ENCODE assay signal across 1 mouse cellular context in the genomic region with DNA sequence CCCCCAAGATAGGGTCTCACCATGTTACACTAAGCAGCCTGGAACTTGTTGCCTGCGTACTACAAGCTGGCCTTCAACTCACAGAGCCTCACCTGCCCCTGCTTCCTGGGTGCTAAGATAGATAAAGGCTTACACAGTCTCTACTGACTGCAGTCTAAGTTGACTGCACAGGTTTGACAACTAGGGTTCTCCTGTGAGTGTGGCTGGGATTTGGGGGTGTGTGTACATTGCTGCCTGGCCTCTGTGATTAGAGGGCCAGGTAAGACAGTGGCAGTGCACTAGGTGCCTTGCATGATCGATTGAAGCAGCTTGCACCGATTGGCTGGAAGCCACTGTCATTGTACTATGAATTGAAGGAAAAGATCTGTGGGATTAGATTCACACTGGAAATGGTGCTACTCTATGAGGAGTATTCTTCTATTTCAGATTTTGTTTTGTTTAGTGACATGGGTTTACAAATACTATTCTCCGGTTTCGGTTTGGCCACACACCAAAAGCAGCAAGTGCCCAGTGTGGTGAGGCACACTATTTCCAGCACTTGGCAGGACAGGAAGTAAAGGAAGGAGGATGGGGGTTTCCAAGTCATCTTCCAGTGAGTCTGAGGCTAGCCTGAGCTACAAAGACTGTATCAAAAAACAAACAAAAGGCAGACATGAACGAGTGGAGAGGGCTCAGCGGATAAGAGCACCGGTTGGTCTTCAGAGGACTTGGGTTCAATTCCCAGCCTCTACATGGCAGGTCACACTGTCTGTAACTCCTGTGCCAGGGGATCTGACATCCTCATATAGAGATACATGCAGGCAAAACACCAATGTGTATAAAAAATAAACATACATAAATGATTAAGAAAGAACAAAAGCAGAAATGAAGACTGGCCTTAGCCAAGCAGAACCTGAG.
TF ChIP-seq lines count a peak whose summit lies in the region.

No protein-coding gene starts in this region.

TF ChIP-seq in CH12.LX, 34 proteins besides CTCF, POLR2A, EP300 and RAD21 (continued from another document):
- no peak for TF ChIP-seq PAX5 (IDR thresholded peaks at IDR 0.05; ENCODE audit: low read length)
- TF ChIP-seq ZC3H11A (IDR thresholded peaks at IDR 0.05; ENCODE audit: low read depth, low read length) = no peak
